Mouse (Mus musculus) large intestine, adult 2 months (tissue): ENCODE measurements around the gene Gm49358. TPM values are rescaled to one million over a fixed set of nuclear protein-coding genes. Genes with fewer than 3 reads are reported as not detected.

Experiments
- DNase-seq: peaks from one replicate; pipeline ENCODE4 v3.0.0-alpha.2; 2012; ENCODE audit warnings: low read depth, low spot score
- WGBS: fragments of 180-500 bp; shearing (Covaris S2); methylation state at CpG from one replicate; pipeline ENCODE4 v1.1.7; 2018; 5-methylcytosine and 5-hydroxymethylcytosine counted together
- polyA plus RNA-seq: library from polyadenylated mRNA; depleted of rRNA; stranded (reverse); fragments of >200 nt; gene quantifications from 2 replicates; pipeline ENCODE4 v1.2.3, GENCODE M21; 2012

Gene Gm49358
- polyA plus RNA-seq, 1 experiment, result not detected

- no peak for DNase-seq
- 81% methylated on average over 15 of the region's 15 CpGs for WGBS
Observed at GRCm38 (mm10) chr10:86808013-86808758, 44.4 kb downstream of the Gm49358 start.

GRCm38 (mm10) chr10:86810000-86810399, 46.2 kb downstream of the Gm49358 start:
- WGBS, result 87% methylated on average over 9 of the region's 9 CpGs
- DNase-seq, result no peak

- DNase-seq, result no peak
- WGBS, result 79% methylated on average over 5 of the region's 5 CpGs
Observed at GRCm38 (mm10) chr10:86810612-86811011, 46.8 kb downstream of the Gm49358 start.

GRCm38 (mm10) chr10:86814292-86815131, 50.7 kb downstream of the Gm49358 start:
- no peak for DNase-seq
- WGBS, result 81% methylated on average over 19 of the region's 19 CpGs

GRCm38 (mm10) chr10:86815133-86815532, 51.4 kb downstream of the Gm49358 start:
- DNase-seq, result no peak
- 88% methylated on average over 7 of the region's 7 CpGs for WGBS

GRCm38 (mm10) chr10:86819649-86820165, 55.9 kb downstream of the Gm49358 start:
- DNase-seq, result no peak
- WGBS, result 56% methylated on average over 8 of the region's 8 CpGs

GRCm38 (mm10) chr10:86821014-86821413, 57.2 kb downstream of the Gm49358 start:
- no peak for DNase-seq
- WGBS, result 95% methylated on average over 7 of the region's 7 CpGs

- DNase-seq, result no peak
- 87% methylated on average over 6 of the region's 6 CpGs for whole genome bisulfite sequencing
Observed at GRCm38 (mm10) chr10:86824093-86824492, 60.3 kb downstream of the Gm49358 start.

- 91% methylated on average over 14 of the region's 14 CpGs for WGBS
- no peak for DNase-seq
Observed at GRCm38 (mm10) chr10:86824871-86825270, 61.1 kb downstream of the Gm49358 start.

GRCm38 (mm10) chr10:86825871-86826522, 62.2 kb downstream of the Gm49358 start:
- 85% methylated on average over 10 of the region's 10 CpGs for WGBS
- no peak for DNase-seq

- 75% methylated on average over 3 of the region's 3 CpGs for WGBS
- DNase-seq, result no peak
Observed at GRCm38 (mm10) chr10:86826929-86827328, 63.2 kb downstream of the Gm49358 start.

- 85% methylated on average over 15 of the region's 15 CpGs for WGBS
- no peak for DNase-seq
Observed at GRCm38 (mm10) chr10:86828221-86829135, 64.7 kb downstream of the Gm49358 start.

GRCm38 (mm10) chr10:86829515-86829914, 65.7 kb downstream of the Gm49358 start:
- WGBS, result 99% methylated on average over 2 of the region's 2 CpGs

GRCm38 (mm10) chr10:86836784-86837183, 73.0 kb downstream of the Gm49358 start:
- WGBS, result 80% methylated on average over 4 of the region's 4 CpGs
- DNase-seq, result no peak

More at GRCm38 (mm10) chr10:86829515-86829914, 65.7 kb downstream of the Gm49358 start:
- DNase-seq, result no peak

GRCm38 (mm10) chr10:86838827-86839226, 75.1 kb downstream of the Gm49358 start:
- 89% methylated on average over 6 of the region's 6 CpGs for WGBS

GRCm38 (mm10) chr10:86842659-86843058, 78.9 kb downstream of the Gm49358 start:
- WGBS, result 74% methylated on average over 5 of the region's 5 CpGs
- DNase-seq, result no peak

More at GRCm38 (mm10) chr10:86838827-86839226, 75.1 kb downstream of the Gm49358 start:
- no peak for DNase-seq

- WGBS, result 70% methylated on average over 9 of the region's 9 CpGs
- DNase-seq, result no peak
Observed at GRCm38 (mm10) chr10:86846926-86847467, 83.2 kb downstream of the Gm49358 start.

- WGBS, result 85% methylated on average over 4 of the region's 4 CpGs
- DNase-seq, result no peak
Observed at GRCm38 (mm10) chr10:86849087-86849486, 85.3 kb downstream of the Gm49358 start.

- no peak for DNase-seq
- 82% methylated on average over 4 of the region's 4 CpGs for WGBS
Observed at GRCm38 (mm10) chr10:86849508-86849907, 85.7 kb downstream of the Gm49358 start.
